Mouse (Mus musculus): Measurements from ENCODE around the gene Rasgrp3.

- TF ChIP-seq EP300 (IDR thresholded peaks at IDR 0.05; ENCODE audit: insufficient read depth, low read depth, low read length) (no peak), CTCF (IDR thresholded peaks at IDR 0.05; ENCODE audit: low read depth, low read length) (no peak), POLR2A (IDR thresholded peaks at IDR 0.05; ENCODE audit: insufficient read depth, low read length) (no peak)
Measured at GRCm38 (mm10) chr17:75532469-75532986, 96.8 kb downstream of the Rasgrp3 start.
